Mouse (Mus musculus): ENCODE measurements around the gene Hdgfl3.

The Hdgfl3 gene

DNA sequence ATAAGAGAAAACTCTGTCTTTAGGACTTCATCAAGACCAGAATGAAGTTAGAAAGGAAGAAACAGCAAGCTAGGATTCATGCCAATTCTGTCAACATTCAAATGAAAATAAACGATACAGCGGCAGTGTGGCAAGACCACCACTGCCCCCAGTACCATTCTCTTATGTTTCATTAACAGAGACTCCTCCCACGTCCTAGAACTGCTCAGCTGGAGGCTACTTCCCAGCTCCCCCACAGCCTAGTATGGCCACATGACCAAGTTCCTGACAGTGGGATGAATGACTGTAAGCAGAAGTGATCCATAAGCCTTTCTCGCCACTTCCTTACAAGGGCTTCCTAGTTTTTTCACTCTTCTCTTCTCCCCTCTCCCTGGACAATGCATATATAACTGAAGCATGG is 30.2 kb downstream of the Hdgfl3 start:
- DNase-seq (ENCODE audit: low read depth, low spot score): no peak

DNA sequence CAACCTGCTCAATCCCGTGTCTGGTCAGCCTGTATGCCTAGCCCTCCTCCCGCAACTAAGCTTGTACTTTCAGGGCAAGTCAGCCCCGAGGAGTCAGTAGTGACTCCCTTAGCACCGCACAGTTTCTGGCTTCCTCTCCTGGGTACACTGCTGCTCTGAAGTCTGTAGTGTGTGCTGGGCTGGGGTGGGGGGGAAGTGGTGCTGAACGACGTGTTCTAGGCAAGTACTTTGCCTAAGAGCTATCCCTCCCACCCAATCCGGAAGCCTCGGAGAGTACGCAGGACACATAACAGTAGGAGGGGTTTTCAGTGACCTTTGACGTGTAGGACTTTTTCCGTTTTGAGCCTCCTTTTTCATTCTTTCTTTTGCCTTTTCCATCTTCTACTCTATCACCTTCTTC is 34.9 kb downstream of the Hdgfl3 start:
- DNase-seq (ENCODE audit: low read depth, low spot score): no peak

DNA sequence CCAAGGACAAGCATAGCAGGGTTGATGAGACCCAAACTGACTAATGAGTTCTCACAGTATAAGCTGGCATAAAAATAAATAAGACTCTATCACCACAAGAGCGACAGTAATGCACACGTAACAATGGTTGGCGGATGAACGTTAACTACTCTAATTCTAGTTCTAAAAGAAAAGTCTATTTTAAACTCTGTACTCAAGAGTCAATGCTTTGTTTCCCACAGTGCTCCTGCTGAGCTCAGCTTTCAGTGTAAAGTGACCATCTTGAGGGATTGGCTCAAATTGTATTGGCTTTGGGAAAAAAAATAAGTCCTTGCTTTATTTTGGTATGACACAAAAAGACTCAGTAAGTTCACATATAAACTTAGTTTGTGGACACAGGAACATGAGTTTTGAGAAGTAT is 49.1 kb downstream of the Hdgfl3 start:
- DNase-seq (ENCODE audit: low read depth, low spot score): no peak

DNA sequence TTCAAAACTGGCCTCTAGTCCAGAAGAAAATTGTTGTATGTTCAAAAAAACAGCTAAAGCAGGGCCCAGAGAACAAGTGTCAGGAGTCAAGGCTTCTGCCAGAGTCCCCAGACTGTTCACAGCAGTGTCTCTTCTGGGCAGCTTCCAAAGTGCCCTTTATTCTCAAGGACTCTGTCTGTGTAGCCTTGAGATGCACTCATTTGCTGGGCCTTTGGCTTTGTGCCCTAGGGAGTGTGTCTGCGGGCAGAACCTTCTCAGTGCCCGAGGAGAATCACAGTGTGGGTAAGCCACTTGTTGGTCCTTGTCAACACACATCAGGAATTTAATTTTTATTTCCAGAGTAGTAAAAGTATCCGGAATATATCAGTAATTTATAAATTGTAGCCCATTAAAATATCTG is 52.7 kb downstream of the Hdgfl3 start:
- no peak for DNase-seq (ENCODE audit: low read depth, low spot score)

DNA sequence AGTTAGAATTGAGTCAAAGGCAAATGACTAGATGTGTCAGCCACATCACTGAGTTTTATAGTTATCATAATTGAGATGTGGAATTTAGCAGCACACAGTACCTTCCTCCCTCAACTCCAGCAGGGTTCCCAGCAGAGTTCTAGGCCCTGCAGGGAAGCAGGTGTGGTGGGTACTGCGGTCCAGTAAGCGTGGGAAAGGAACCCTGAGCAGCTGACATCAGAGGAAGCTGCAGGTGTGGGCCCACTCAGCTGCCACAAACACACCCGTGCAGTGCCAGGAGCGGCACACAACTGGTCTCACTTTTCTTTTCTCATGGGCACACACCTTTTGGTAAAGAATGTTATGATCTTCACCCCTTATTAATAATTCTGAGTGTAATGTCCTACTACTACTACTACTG is 53.5 kb downstream of the Hdgfl3 start:
- DNase-seq (ENCODE audit: low read depth, low spot score): no peak

DNA sequence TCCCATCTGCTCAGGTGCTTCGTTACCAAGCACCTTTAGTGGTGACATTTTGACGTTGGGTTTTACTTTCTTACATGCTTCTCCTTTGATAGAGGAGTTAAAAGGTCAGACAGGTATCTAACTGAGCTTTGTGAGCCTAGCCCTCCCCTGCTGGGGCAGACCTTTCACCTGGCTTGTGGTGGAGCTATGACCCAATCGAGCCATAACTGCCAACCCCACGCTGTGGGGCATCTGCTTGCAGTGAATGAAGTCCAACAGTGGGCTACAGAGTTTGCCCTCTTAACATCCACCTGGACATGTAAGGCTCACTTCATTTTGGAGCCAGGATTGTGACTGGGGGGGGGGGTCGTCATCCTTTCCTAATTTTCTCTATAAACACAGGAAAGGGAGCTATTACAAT is 54.0 kb downstream of the Hdgfl3 start:
- no peak for DNase-seq (ENCODE audit: low read depth, low spot score)

DNA sequence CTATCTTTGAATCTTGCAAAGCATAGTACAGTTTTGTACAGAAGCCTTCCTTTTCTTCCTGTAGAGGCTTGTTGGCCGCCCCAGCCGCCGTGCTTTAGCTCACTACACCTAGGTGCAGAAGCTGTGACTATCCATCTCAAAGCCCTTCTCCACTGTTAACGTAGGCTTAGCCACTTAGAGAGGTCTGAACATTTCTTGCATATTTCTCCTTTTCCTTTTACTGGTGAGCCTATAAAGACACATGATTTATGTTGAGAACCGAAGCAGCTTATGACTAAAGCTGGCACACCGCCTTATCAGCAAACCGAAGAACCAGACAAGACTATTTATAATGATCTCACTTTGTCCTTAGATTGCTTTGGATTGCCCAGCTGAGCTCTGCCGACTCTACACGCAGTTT is 58.9 kb downstream of the Hdgfl3 start:
- DNase-seq (ENCODE audit: low read depth, low spot score): peak; percentile 67

DNA sequence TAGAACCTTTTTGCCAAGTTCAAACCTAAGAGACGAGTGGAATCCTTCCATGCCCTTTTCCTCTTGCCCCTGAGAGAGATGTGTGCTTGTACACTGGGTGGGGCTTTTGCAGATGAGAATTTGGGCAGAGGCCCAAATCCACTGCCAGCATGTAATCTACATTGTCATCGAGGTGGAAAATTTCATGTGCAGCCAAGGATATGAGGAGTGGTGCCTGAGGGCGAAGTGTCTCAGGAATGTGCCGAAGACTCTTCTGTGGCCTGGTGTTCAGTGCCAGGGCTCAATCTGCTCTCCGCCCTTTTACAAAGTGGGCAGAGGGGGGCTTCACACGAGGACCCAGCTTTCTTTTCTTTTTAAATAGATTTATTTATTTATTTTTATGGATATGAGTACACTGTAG is 59.6 kb downstream of the Hdgfl3 start:
- no peak for DNase-seq (ENCODE audit: low read depth, low spot score)

DNA sequence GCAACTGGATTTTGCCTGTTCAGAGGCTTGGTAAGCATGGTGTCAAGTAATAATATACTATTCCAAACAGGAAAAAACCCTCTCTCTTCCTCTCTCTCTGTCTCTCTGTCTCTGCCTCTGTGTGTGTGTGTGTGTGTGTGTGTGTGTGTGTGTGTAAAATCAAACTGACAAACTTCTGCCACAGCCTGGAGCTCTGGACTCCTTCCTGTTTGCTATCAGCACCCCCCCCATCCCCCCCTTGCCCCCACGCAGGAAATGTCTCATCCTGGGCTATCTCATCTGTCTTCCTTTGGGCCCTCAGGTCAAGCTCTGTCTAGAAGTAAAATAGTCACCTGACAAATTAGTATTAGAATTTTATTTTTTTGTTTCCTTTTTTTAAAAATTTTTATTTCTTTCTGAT is 60.5 kb downstream of the Hdgfl3 start:
- no peak for DNase-seq (ENCODE audit: low read depth, low spot score)

DNA sequence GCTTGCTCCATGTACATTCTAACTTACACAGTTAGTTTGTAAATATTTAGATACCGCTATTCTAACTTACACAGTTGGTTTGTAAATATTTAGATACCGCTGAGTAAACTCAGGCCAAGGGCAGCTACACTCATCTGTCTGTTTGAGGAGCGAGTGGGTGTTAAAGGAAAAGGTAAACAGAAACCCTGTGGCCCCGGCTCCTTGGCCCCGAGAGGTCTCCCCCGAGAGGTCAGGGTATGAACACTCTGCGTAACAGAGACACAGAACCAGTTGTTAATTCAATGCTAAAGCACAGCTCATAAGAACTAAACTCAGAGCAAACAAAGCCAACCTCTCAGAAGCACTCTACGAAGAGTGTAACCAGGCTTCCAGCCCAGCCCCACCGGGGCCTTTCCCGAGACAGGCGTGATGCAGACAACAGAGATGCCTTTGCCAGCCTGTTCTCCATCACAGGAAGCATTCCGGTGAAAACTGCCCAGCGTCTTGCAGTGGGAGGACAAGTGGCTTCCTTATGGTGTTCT is 61.7 kb downstream of the Hdgfl3 start:
- no peak for DNase-seq (ENCODE audit: low read depth, low spot score)

DNA sequence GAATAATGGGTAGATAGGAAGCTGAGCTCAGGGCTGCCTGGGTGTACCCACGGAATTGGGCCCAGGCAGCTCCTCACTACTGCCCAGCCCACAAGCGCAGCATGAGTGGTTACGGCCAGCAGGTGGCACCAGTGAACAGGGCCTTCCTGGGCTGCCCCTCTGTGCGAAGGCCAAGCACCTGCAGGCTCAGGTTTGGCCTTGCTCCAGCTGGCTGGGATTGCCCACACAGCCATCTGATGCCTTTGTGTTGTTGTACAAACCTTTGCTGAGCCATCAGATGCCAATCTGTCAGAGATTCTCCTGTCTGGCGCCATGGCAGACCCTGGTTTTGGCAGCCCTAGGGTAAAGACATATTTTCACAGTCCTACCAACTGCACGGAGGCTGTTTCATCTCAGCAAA is 66.1 kb downstream of the Hdgfl3 start:
- no peak for DNase-seq (ENCODE audit: low read depth, low spot score)

DNA sequence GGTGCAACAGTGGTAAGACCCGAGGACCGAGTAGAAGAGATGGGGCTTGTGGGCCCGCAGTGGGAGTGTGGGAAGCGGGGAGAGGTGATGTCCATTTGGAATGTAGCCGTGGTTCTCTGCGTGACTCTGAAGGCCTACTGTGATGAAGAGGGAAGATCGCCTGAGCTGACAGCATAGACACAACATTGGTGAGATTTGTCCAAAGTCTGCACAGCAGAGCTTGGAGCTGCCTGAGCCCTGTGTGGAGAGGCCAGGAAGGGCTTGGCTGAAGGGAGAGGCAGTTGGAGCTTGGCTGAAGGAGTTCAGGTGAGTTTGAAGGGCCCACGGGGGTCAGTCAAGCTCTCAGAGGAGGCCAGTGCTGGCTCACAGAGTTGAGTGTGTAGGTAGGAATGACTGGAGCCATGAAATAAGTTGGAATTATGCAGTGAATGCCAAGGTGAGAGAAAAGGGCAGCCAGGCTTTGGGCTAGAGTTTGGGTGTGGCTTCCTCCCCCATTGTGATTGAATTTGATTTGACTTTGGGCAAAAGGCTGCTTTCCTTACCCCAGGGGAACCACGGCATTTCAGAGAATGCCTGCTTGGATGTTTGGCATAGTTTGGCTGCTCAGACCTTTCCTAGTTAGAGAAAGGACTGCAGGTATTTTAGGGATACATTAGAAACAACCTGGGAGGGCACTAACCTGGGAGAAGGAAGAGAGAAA is 66.9 kb downstream of the Hdgfl3 start:
- DNase-seq (ENCODE audit: low read depth, low spot score): no peak

DNA sequence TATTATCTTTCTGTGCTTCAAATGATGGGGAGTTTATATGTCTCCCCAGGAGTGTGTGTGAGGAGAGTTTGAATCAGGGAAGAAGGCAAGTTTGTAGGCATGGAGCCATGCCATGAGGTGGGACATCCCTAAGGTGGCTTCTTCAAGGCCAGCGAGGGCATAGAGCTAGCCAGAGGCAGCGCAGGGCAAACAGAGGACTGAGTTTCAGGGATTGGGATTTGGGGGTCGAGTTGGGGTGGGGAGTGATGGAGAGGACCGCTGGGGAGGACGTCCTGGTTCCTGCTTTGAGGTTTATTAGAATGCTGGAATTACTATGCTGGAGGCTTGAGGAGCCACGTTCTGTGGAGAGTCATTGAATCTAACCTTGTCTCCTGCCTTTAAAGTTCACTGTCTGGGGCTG is 68.3 kb downstream of the Hdgfl3 start:
- DNase-seq (ENCODE audit: low read depth, low spot score): no peak

DNA sequence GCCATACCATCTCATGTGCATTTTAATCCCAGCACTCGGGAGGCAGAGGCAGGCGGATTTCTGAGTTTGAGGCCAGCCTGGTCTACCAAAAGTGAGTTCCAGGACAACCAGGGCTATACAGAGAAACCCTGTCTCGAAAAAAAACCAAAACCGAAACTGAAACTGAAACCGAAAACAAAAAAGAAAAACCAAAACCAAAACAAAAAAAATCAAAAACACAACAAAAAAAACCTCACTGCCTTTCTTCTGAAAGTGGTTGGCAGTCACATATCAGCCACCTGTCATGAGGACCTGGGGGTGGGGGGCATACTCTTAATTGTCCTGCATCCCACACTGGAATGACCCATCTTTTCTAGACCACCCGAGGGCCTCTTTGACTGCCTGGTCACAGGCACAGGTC is 69.7 kb downstream of the Hdgfl3 start:
- no peak for DNase-seq (ENCODE audit: low read depth, low spot score)

DNA sequence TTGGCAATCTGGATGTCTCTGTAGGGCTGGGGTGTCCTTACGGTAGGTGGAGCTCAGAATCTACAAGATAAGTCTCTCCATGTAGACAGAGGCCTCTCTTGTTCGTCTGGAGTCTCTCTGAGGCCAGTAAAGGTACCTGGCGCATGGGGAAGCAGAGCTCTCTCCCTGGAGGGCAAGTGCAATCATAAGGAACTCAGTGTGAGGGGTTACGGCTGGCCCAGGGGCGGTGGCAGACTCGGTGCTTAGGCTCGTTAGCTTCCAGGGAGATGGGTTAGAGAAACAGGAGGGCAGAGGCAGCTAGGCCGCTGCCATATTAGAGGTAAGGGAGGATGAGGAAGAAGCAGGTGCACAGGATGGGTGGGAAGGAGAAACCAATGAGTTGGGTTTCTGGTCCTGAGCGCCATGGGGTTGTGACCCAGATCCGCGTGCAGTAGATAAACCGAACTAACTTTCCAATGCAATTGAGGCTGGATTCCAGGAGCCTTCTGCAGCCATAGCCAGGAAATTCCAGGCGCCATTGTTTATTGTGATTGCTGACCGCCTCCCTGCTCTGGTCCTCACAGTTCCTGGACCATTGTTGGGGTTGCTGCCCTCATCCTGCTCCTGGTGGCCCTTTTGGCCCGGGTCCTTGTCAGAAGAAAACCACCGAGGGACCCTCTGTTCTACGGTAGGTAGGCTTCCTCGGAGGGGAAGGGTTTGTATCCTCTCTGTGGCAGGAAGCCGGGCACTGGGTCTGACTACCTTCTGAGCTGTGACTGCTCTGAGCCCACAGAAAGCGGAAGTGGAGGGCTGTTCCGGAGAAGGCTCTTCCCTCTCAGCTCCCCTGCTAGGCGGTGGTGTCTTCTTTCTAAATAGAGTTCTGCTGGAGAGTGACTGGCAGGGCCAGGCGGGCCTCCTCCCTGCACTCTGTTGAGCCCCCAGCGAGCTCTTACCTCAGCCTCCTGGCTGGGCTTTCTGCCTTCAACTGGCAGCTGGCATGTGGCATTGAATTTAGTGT is 71.4 kb downstream of the Hdgfl3 start:
- DNase-seq (ENCODE audit: low read depth, low spot score): no peak

DNA sequence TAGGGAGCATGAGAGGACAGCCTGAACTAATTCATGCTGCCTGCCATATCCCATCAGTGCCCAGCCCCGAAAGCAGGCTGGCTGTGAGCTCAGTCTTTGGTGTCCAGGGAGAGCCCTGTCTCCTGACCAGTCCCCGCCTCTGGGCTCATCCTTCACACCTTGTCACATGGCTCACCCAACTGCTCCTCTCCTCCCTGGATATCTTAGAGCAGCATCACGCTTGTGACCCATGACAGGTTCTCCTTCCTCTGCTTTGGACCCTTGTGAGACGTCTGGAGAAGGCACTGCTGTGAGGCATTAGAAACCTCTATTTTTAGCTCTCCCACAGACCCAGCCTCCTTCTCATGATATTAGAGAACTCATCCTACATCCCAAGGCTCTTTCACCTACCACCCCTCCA is 72.4 kb downstream of the Hdgfl3 start:
- no peak for DNase-seq (ENCODE audit: low read depth, low spot score)

DNA sequence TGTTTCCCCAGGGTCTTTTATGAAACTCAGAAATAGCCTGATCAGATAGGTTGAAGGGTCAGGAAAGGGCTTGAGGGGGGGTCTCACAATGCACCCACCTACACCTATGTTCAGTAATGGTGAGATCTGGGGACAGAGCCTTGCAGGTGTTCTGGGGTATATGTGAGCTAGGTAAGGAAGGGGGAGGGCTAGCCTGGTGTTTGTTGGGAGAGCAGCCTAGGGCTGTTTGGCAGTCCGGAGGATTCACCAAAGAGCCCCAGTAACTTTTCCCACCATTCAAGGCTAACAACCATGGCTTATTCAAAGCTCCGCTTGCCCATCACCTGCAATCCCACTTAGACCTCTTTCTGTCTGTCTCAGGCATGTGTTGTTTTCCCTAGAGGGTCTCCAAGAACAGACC is 72.8 kb downstream of the Hdgfl3 start:
- no peak for DNase-seq (ENCODE audit: low read depth, low spot score)

DNA sequence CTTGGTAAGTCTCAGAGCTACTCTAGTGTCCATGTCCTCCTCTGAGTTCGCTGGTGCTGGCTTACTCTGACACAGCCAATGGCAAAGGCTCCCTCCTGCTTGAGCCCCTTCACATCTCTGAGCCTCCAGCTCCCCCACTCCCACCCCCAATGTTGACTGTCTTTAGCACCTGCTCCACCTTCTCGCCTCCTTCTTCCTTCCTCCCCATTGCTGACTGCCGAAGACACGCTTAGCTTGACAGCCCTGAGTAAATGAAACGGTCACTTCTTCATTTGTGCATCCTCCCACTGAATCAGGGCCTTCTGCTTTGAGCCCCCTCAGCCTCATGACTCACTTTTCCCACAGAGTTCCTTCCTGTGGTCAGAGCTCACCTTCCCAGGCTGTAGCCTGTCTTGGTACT is 73.3 kb downstream of the Hdgfl3 start:
- no peak for DNase-seq (ENCODE audit: low read depth, low spot score)

DNA sequence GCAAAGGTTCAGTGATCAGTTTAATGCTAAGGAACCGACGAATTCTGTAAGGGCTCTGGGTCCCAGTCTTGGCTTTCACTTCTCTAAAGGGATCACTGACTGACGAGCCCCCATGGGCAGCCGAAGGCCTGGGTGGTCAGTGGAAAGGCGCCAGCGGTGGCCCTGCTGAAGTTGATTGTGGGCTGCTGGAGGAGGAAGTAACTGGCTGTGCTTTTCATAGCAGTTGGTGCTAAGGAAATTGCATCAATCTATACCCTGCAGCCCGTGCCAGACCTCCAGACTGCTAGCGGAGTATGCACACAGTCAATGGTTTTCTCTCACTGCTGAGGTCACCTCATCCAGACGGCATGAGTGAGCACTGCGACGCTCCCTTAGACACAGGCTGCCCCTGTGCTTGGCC is 74.2 kb downstream of the Hdgfl3 start:
- no peak for DNase-seq (ENCODE audit: low read depth, low spot score)

DNA sequence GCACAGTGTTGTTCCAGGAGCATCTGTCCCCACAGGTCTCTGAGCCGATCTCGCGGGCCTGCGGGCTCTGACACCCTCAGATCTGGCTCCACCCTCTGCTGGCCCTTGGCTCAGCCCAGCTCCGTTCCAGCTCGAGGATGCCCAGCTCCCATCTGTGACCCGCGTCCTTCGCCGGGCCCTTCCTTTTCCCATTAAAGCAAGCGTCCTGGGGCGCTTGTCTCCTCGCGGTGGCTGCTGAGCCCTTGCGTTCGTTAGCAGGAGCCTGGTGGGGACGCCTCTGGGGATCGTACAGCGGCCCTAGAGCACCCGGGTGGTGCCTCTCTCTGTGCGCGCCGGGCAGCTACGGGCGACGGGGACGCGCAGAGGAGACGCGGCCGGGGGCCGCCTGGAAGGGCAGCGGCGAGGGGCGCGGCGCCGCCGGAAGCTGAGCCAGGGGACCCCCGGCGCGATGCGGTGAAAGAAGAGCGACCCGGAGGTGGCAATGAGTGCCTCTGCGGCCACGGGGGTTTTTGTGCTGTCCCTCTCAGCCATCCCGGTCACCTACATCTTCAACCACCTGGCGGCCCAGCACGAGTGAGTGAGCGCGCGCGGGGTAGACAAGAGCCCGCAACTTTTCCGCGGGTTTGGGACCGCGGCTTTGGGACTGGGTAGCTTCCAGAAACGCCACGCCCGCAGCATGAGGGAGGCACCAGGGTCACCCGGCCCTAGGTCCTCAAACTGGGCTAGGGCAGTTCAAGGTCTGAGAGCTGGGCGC is 75.1 kb downstream of the Hdgfl3 start, which contains the start of gene Tm6sf1:
Gene Tm6sf1 (plus strand): TSS at position 34 of the 754 bp plus-strand sequence.
- DNase-seq (ENCODE audit: low read depth, low spot score): no peak

DNA sequence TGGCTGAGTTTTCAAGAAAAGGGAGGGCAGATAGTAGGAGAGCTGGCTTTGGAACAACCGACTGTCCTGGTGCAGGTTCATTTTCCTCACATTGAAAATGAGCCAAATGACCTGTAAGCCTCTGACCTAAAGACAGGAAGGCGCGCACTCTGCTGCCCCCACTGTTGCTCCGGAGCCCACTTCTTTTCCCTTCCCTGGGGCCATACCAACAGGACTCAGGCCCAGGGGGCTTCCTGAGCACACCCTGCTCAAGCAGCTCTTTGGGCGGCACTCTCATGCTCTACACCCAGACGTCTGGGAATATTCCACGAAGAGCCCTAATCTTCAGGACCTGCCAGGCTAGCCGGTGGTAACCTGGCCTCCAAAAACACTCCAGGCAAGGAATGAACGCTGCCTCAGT is 76.0 kb downstream of the Hdgfl3 start:
- DNase-seq (ENCODE audit: low read depth, low spot score): no peak

DNA sequence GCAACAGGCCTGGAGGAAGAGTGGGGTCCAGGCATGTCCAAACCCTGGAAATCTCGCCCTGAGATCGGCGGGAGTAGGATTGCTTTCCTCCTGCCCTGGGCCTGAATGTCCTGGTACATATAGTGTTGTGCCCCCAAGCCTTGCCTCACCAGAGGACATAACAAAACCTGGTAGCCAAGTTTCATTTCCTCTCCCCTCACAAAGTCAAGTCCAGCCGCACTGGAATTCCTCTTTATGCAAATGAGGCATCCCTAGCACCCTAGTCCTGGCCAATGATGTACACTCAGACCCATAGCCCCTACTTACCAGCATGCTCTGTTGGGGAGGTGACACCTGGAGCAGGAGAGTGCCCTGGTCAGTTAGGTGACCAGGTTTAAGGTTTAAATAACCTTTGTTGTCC is 78.1 kb downstream of the Hdgfl3 start:
- no peak for DNase-seq (ENCODE audit: low read depth, low spot score)

Data from telencephalon, adult 2 months (tissue).